Mouse (Mus musculus): ENCODE results near the gene Ak5. TPM values are rescaled to one million over a fixed set of nuclear protein-coding genes. Genes with fewer than 3 reads are reported as not detected.

The Ak5 gene
- polyA plus RNA-seq, 1 experiment from 2014 or later: 3.1 TPM

DNA sequence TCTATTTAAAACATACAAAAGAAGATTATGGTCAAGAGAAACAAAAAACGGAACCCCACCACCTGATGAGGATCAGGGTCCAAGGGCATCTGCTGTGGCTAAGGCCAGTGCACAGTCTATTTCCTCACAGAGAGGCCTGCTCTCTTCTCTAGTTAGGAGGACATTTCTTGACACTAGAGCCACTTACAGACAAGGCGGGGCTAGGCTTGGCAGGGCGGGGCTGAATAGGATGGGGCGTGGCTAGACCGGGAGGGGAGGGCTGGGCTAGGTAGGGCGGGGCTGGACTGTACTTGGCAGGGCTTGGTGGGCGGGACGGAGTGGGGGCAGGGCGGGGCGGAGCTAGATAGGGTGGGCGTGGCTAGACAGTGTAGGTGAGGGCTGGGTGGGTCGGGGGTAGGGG lies 110.5 kb downstream of the Ak5 start:
- Histone ChIP-seq H3K36me3 (no peaks in the 10 kb centered on the region), H3K27me3 (replicated peaks) (no peaks in the 10 kb centered on the region), H3K9me3 (no peaks in the 10 kb centered on the region), H3K9ac (no peak overlapping the region), H3K27ac (no peak overlapping the region), H3K4me2 (0 out of 2 replicates have a peak overlapping the region, but pooled peaks have one; percentile 10), H3K4me3 (replicated peaks) (no peak overlapping the region), H3K4me1 (0 out of 2 replicates have a peak, but pooled peaks cover 4% of the 10 kb centered on the region)
- ATAC-seq (ENCODE audit: insufficient read depth, low FRiP score, low read depth): peak; percentile 86
- 40% methylated on average over 12 of the region's 12 CpGs for WGBS

DNA sequence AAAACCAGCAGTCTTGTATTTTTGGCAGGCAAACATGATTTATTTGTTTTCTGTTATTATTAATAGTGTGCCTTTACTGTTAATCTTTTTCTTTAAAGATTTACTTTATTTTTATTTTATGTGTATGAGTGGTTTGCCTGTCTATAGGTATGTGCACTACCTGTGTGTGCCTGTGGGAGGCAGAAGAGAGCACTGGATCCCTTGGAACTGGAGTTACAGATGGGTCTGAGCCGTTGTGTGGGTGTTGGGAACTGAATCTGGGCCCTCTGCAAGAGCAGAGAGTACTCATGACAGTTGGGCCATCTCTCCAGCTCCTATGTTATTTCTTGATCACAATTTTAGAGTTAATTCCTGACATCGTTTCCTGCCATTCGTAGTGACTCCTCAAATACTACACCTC lies 111.2 kb downstream of the Ak5 start:
- ATAC-seq (ENCODE audit: insufficient read depth, low FRiP score, low read depth): no peak
- WGBS: 89% methylated on average over 3 of the region's 3 CpGs
- no peak overlapping the region for H3K4me3 ChIP-seq (replicated peaks)
- no peaks in the 10 kb centered on the region for H3K27me3 ChIP-seq (replicated peaks)
- H3K9ac ChIP-seq: no peak overlapping the region
- no peak overlapping the region for H3K4me2 ChIP-seq
- 0 out of 2 replicates have a peak, but pooled peaks cover 4% of the 10 kb centered on the region for H3K4me1 ChIP-seq
- no peaks in the 10 kb centered on the region for H3K9me3 ChIP-seq
- H3K36me3 ChIP-seq: no peaks in the 10 kb centered on the region
- H3K27ac ChIP-seq: no peak overlapping the region

DNA sequence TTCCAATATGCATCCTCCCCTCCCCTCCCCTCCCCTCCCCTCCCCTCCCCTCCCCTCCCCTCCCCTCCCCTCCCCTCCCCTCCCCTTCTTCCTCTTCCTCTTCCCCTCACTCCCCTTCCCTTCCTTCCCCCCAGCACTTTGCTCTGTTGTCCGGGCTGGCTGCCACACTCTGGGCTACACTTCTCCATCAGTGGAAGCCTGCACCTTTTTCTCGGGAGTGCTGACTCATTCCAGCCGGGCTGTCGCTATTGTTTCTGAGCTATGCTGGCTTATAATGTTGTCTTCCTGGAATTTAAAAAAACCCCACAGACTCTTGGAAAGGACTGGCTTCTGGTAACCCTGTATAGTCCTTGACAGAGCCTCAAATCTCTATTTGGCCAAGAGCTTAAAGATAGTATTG lies 111.7 kb downstream of the Ak5 start:
- no peaks in the 10 kb centered on the region for H3K27me3 ChIP-seq (replicated peaks)
- WGBS: 24% methylated on average over 3 of the region's 4 CpGs
- no peak overlapping the region for H3K27ac ChIP-seq
- H3K9me3 ChIP-seq: no peaks in the 10 kb centered on the region
- H3K4me1 ChIP-seq: 0 out of 2 replicates have a peak, but pooled peaks cover 4% of the 10 kb centered on the region
- ATAC-seq (ENCODE audit: insufficient read depth, low FRiP score, low read depth): no peak
- no peak overlapping the region for H3K9ac ChIP-seq
- no peak overlapping the region for H3K4me2 ChIP-seq
- no peak overlapping the region for H3K4me3 ChIP-seq (replicated peaks)
- no peaks in the 10 kb centered on the region for H3K36me3 ChIP-seq

DNA sequence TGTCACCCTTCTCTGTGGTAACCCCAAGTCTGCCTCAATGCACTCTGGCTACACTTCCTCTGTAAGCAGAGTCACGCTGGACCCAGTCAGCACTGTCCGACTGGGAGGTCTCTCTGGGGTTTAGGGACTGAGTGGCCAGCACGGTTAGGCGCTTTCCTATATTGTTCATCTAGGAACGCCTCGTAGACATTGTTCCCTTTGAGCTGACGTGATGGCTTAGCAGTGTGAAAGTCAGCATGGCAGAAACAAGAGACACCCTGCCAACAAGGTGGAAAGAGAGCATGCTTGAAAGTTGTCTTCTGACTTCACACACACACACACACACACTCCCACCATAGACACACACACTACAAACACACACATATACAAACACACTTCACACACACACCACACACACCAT lies 112.9 kb downstream of the Ak5 start:
- WGBS: 59% methylated on average over 7 of the region's 7 CpGs
- Histone ChIP-seq H3K27ac (no peak overlapping the region), H3K9ac (no peak overlapping the region), H3K4me2 (no peak overlapping the region), H3K4me1 (0 out of 2 replicates have a peak, but pooled peaks cover 4% of the 10 kb centered on the region), H3K36me3 (no peaks in the 10 kb centered on the region), H3K27me3 (replicated peaks) (no peaks in the 10 kb centered on the region), H3K9me3 (no peaks in the 10 kb centered on the region), H3K4me3 (replicated peaks) (no peak overlapping the region)
- no peak for ATAC-seq (ENCODE audit: insufficient read depth, low FRiP score, low read depth)

DNA sequence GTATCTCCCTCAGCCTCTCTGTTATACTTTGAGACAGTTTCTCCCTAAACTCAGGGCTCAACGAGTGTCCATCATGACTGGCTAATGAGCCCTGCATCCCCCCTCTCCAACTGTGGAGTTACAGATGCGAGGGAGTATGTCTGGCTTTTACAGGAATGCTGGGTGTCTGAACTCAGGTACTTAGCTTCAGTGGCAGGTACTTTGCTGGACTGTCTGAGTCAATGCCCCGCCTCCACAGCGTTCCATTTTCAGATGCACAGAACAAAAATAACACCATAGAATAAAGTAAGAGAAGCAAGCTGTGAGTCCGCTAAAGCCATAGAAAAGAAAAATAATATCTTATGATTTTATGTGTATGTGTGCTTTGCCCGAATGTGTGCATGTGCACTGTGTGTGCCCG lies 113.8 kb downstream of the Ak5 start:
- Histone ChIP-seq H3K4me1 (0 out of 2 replicates have a peak, but pooled peaks cover 4% of the 10 kb centered on the region), H3K27me3 (replicated peaks) (no peaks in the 10 kb centered on the region), H3K9me3 (no peaks in the 10 kb centered on the region), H3K36me3 (no peaks in the 10 kb centered on the region), H3K9ac (no peak overlapping the region), H3K27ac (no peak overlapping the region), H3K4me2 (no peak overlapping the region), H3K4me3 (replicated peaks) (no peak overlapping the region)
- no peak for ATAC-seq (ENCODE audit: insufficient read depth, low FRiP score, low read depth)
- WGBS: 82% methylated on average over 7 of the region's 7 CpGs

DNA sequence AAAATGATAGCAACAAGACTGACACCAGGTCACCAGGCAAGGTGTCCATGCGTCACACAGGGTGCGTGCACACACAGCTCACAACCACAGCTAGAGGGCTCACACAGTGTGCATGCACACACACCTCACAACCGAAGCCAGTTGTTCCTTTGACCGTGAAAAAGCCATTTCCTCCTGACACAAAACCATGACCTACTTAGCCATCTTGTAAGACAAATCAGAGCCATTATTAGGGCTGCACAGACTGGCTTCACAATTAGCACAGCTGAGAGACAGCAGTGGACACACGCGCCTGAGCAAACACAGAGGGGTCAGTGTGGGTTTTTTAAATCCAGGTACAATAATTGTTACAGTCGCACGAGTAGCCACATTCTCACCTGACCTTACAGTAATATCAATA lies 115.5 kb downstream of the Ak5 start:
- Histone ChIP-seq H3K4me2 (no peak overlapping the region), H3K27ac (no peak overlapping the region), H3K27me3 (replicated peaks) (no peaks in the 10 kb centered on the region), H3K4me3 (replicated peaks) (no peak overlapping the region), H3K9ac (no peak overlapping the region), H3K4me1 (0 out of 2 replicates have a peak, but pooled peaks cover 4% of the 10 kb centered on the region), H3K36me3 (no peaks in the 10 kb centered on the region), H3K9me3 (no peaks in the 10 kb centered on the region)
- WGBS: 85% methylated on average over 8 of the region's 8 CpGs
- no peak for ATAC-seq (ENCODE audit: insufficient read depth, low FRiP score, low read depth)

DNA sequence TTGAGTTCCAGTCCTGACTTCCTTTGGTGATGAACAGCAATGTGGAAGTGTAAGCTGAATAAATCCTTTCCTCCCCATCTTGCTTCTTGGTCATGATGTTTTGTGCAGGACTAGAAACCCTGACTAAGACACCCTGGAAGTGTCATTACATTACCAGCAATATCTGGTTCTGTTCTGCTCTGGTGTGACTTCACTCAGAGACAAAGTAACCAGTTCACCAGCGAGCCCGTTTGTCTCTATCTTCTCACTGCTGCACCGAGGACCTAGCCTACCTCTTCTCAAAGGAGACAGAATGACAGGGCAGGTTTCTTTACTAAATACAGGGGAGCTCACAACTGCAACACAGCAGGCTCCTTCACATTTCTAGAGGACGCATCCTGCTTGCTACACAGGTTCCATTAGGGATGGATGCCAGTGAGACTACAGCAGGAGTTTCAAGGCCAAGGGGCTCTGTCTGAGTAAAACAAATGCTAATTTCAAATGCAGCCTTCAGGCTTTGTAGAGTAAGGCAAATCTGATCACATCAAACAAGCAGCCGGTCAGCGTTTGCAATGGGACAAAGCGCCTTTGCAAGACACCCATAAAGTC lies 117.5 kb downstream of the Ak5 start:
- Histone ChIP-seq H3K27me3 (replicated peaks) (no peaks in the 10 kb centered on the region), H3K9me3 (no peaks in the 10 kb centered on the region), H3K27ac (no peak overlapping the region), H3K9ac (no peak overlapping the region), H3K4me1 (0 out of 2 replicates have a peak, but pooled peaks cover 4% of the 10 kb centered on the region), H3K4me2 (no peak overlapping the region), H3K36me3 (no peaks in the 10 kb centered on the region), H3K4me3 (replicated peaks) (no peak overlapping the region)
- ATAC-seq (ENCODE audit: insufficient read depth, low FRiP score, low read depth): no peak
- 85% methylated on average over 7 of the region's 7 CpGs for WGBS

DNA sequence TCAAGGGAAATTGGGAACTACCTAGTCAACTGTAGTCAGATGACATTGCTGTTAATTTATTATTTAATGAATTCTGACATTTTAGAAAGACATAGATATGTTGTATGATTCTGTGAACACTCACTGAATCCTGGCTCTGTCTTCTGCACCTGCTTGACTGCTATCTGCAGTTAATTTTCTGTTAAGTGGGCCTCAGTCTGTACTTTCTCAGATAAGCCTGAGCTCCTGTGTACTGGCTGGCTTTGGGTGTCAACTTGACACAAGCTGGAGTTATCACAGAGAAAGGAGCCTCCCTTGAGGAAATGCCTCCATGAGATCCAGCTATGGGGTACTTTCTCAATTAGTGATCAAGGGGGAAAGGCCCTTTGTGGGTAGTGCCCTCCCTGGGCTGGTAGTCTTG lies 118.1 kb downstream of the Ak5 start:
- no peak overlapping the region for H3K9ac ChIP-seq
- H3K4me1 ChIP-seq: 0 out of 2 replicates have a peak, but pooled peaks cover 2% of the 10 kb centered on the region
- ATAC-seq (ENCODE audit: insufficient read depth, low FRiP score, low read depth): no peak
- H3K9me3 ChIP-seq: no peaks in the 10 kb centered on the region
- no peaks in the 10 kb centered on the region for H3K36me3 ChIP-seq
- H3K4me3 ChIP-seq (replicated peaks): no peak overlapping the region
- no peaks in the 10 kb centered on the region for H3K27me3 ChIP-seq (replicated peaks)
- no peak overlapping the region for H3K27ac ChIP-seq
- H3K4me2 ChIP-seq: no peak overlapping the region

DNA sequence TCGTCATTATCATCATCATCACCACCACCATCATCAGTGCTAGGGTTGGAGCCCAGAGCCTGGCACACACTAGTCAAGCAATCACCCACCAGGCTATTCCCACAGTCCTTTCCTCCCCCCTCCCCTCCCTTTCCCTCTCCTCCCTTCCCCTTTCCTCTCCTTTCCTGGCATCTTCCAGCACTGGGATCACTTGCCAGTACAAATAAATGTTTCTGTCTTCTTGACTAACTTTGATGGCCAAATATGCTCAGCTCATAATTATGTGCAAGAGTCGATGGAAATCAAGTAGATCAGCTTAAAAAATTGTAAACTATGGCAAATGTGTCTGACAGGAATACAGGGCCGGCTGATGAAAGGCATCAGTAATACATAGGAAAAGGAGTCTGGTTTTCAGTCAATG lies 123.2 kb downstream of the Ak5 start:
- no peak for ATAC-seq (ENCODE audit: insufficient read depth, low FRiP score, low read depth)
- Histone ChIP-seq H3K9ac (no peak overlapping the region), H3K4me2 (no peak overlapping the region)

DNA sequence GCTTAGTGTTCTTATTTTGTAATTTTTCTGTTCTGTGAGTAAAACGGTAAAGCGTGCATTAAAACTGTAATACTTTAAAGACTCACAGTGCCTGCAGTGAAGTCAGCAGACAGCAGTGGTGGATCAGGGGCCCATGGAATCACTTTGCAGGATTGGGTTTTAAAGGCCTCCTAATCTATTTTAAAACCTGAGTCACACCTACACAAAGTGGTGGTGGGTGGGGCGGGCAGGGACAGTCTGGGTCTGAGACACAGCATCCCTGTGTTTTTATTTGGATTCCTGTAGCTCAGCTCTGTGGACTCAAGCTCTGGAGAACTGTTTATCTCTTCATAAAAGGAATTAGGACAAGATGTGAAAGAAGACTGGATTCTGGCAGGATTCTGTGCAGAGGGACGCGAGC lies 125.9 kb downstream of the Ak5 start:
- ATAC-seq (ENCODE audit: insufficient read depth, low FRiP score, low read depth): no peak
- no peaks in the 10 kb centered on the region for H3K4me1 ChIP-seq
- no peaks in the 10 kb centered on the region for H3K9me3 ChIP-seq
- 79% methylated on average over 5 of the region's 5 CpGs for WGBS
- no peaks in the 10 kb centered on the region for H3K36me3 ChIP-seq
- H3K4me3 ChIP-seq (replicated peaks): no peak overlapping the region
- no peak overlapping the region for H3K27ac ChIP-seq
- no peaks in the 10 kb centered on the region for H3K27me3 ChIP-seq (replicated peaks)
- H3K4me2 ChIP-seq: no peak overlapping the region
- H3K9ac ChIP-seq: no peak overlapping the region

More for the DNA sequence above, 123.2 kb downstream of the Ak5 start:
- no peaks in the 10 kb centered on the region for H3K4me1 ChIP-seq
- WGBS: 73% methylated on average over 3 of the region's 3 CpGs
- H3K27ac ChIP-seq: no peak overlapping the region
- H3K36me3 ChIP-seq: no peaks in the 10 kb centered on the region
- H3K27me3 ChIP-seq (replicated peaks): no peaks in the 10 kb centered on the region
- no peak overlapping the region for H3K4me3 ChIP-seq (replicated peaks)
- no peaks in the 10 kb centered on the region for H3K9me3 ChIP-seq

DNA sequence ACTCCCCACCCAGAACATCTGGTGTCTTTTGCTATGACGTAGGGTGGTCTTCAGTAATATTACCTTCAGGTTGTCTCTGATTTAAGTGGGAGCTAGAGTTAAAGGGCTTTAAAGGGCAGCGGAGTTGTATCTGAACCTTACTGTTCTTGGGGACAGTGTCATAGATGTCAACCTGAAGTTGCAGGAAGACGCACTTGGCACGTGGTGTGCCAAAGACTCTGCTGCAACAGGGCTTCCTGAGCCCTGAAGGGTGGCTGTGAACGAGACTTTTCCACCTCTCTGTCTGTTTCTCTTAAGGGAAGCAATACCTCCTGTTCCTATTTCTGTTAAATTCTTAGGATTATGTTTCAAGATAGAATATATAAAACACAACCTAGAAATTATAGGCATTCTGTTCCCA lies 137.8 kb downstream of the Ak5 start:
- Histone ChIP-seq H3K36me3 (no peaks in the 10 kb centered on the region), H3K9me3 (no peaks in the 10 kb centered on the region), H3K27me3 (replicated peaks) (no peaks in the 10 kb centered on the region), H3K4me1 (no peaks in the 10 kb centered on the region), H3K4me3 (replicated peaks) (no peak overlapping the region), H3K4me2 (no peak overlapping the region), H3K27ac (no peak overlapping the region), H3K9ac (no peak overlapping the region)
- no peak for ATAC-seq (ENCODE audit: insufficient read depth, low FRiP score, low read depth)
- WGBS: 80% methylated on average over 5 of the region's 5 CpGs

DNA sequence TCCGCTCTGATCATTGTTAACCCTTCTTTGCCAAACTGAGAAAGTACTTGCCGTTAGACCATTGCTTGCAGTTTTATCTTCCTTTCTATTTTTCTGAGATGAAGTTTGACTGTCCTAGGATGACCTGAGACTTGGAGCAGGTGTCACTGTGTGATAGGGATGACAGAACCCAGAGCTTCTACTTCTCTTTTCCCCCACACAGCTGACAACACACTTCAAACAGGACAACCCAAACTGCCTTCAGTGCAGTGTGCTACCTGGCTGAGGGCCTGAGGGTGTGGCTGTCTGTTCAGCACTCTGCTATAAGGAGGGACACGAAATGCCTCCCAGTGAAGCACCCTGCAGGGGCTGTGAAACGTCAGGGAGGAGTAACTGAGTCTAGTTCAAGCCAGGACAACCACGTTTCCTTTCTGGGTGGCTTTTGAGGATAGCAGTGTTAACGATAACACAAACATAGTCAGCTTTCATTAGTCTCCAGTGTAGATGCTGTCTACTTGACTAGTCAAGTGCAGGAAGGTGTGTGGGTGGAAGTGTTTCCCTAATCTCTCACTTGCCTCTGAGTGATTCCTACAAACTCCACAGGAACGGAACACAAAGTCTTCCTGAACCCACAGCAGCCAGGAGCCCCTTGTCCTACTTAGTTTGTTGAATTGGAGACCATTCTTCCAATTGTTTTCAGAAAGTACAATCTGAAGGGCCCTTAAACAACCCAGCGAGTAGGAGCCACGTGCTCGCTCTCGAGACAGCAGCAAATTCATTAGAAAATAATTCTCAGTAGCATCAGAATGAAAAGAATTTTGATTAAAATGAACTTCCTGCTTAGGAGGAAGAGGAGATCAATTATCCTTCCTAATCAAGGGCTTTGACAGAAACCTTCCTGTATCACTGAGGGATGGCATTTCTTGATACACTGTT lies 138.8 kb downstream of the Ak5 start:
- no peaks in the 10 kb centered on the region for H3K9me3 ChIP-seq
- H3K4me1 ChIP-seq: no peaks in the 10 kb centered on the region
- no peaks in the 10 kb centered on the region for H3K36me3 ChIP-seq
- ATAC-seq (ENCODE audit: insufficient read depth, low FRiP score, low read depth): no peak
- 59% methylated on average over 11 of the region's 11 CpGs for WGBS
- no peak overlapping the region for H3K9ac ChIP-seq
- no peak overlapping the region for H3K4me3 ChIP-seq (replicated peaks)
- H3K4me2 ChIP-seq: no peak overlapping the region
- no peaks in the 10 kb centered on the region for H3K27me3 ChIP-seq (replicated peaks)
- H3K27ac ChIP-seq: no peak overlapping the region

All from stomach, embryonic 15.5 days (tissue).